Mouse (Mus musculus) left cerebral cortex, adult 8-10 months (tissue): ENCODE data around the gene Spats2. TPM values are rescaled to one million over a fixed set of nuclear protein-coding genes. Genes with fewer than 3 reads are reported as not detected.
"Not testable (repeated sequence)": the region's sequence is repeated elsewhere in the genome, so short reads cannot be mapped to it uniquely, and the experiment has no call there.

Source experiments
- DNase-seq, 2 experiments: peaks; one replicate each; pipeline ENCODE4 v3.0.0; 2022; ENCODE audit warnings: low spot score in 2 of 2
- total RNA-seq, 4 experiments: library from RNA; stranded (reverse); gene quantifications; 2 replicates each; pipeline ENCODE4 v1.2.4; 2022

Spats2 gene
- total RNA-seq, 4 experiments from 2014 or later, result 29.7 to 34.1 (median 33.2) TPM

DNA sequence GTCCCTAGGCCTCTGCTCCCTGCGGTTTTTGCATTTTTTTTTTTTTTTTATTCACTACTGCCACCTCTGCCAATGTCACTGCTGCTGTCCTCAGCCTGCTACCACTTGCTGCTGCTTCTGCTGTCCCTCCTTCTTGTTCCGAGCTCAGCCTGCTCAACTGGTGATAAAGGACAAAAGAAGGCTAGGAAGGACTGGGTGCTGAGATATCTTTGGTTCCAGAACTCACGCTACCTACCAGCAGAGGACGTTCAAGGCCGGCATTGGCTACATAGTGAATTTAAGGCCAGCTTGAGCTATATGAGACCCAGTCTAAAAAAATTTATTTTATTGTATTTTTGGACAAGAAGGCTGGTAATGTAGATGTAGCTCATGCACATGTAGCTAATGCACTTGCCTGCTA lies 12.7 kb downstream of the Spats2 start:
- no peak for DNase-seq

DNA sequence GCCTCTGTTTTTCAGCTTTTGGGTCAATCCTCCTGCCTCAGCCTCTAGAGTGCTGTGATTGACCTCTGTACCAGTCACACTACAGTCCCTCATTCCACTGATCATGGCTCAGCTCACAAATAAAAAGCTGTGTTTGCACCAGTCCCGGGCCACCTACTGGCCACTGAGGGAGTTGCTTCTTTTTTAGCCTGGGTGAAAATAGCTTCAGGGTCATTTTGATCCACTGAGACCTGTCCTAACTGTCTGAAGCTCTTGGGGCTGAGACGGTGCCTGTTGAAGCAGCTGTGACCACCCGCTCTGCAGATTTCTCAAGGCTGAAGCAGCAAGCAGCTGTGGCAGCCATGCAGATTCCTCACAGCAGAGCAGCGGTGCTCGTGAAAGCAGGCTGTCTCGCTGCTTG lies 14.0 kb downstream of the Spats2 start:
- no peak for DNase-seq

- DNase-seq, result no peak
These were observed 24.8 kb downstream of the Spats2 start for GRCm38 (mm10) chr15:99150516-99150915.

DNA sequence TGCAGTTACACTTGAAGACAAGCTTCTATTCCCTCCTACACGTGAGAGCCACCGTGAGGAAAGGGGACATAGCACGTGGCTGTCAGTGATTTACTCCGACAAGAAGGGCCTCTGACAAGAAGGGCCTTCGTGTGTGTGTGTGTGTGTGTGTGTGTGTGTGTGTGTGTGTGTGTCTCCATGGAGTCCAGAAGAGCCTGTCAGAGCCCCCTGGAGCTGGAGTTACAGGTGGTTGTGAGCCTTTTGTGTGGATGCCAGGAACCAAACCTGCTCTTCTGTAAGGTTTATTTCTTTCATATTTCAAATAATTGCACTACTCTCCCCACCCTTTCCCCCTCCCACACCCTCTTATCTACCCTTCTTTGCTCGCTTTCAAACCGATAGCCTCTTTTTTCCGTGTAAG lies 25.6 kb downstream of the Spats2 start:
- DNase-seq, result no peak

GRCm38 (mm10) chr15:99153466-99153865 lies 27.8 kb downstream of the Spats2 start:
- no peak for DNase-seq

DNA sequence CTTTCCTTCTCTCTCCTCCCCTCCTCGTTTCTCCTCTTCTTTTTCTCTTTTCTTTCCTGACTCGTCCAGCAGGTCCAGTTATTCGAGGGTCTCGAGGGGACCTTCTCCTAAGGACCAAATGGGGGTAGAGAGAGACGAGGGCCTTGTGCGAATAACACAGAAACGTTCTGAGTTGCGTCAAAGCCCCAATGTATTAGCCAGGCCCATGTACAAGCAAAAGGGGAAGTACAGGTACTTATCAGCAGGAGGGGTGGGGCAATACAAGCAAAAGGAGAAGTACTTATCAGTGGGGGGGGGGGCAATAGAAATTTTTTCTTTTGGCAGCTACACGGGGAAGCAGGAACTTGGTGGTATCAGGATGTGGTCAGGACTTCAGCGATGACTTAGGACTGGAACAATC lies 28.8 kb downstream of the Spats2 start:
- not testable (repeated sequence) for DNase-seq

GRCm38 (mm10) chr15:99163512-99164365 lies 38.0 kb downstream of the Spats2 start:
- no peak for DNase-seq

DNA sequence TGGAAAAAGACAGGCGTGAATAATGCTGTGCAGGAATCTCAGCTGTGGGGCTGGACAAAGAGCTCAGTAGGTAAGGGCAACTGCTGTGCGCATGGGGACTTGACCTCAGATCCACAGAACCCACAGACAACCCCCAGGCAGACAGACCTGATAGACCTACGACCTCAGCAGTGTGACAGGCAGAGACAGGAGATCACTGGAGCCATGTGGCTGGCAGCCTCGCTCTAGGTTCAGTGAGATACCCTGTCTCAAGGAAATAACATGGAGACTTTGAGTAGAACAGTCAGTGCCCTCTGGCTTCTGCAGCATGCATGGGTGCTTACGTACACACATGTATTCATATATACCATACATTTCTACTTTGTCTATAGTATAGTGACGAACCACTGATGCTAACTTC lies 46.4 kb downstream of the Spats2 start:
- no peak for DNase-seq

- DNase-seq, result no peak
These were observed 53.9 kb downstream of the Spats2 start for GRCm38 (mm10) chr15:99179639-99180038.

GRCm38 (mm10) chr15:99184217-99184914 lies 58.6 kb downstream of the Spats2 start:
- DNase-seq, result no peak

- no peak for DNase-seq
These were observed 68.6 kb downstream of the Spats2 start for GRCm38 (mm10) chr15:99194358-99194757.

DNA sequence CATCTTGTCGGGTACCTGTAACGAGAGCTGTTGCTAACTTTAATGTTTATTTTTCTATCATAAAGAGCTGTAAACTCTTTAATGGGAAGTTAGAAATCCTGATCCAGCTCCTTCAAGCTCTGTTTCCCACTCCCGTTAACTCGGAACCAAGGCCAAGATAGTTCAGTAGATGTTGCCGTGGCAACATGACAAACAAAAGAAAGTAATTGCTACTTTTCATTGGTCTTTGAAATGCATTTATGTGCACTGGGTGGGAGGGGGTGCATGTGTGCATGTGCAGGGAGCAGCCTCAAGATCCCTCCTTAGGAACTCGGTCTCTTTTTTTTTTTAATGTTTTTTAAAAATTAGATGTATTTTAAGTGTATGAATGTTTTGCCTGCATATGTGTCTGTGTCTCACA lies 69.3 kb downstream of the Spats2 start:
- DNase-seq, result no peak

DNA sequence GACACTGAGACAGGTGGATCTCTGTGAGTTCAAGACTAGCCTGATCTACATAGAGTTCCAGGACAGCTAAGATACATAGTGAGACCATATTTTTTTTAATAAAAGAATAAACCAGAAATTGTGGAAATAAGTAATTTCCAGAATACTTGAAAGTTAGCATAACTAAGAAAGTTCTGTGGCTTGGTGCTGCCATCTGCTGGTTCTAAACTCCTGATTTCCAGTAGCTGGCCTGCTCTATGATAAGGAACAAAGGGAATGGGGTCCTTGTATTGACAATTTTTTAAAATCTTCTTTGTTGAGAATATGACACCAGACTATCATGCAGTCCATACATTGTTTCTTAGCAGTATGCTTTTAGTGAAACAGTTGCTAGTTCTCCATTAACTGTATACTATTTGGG lies 73.0 kb downstream of the Spats2 start:
- DNase-seq, result no peak

DNA sequence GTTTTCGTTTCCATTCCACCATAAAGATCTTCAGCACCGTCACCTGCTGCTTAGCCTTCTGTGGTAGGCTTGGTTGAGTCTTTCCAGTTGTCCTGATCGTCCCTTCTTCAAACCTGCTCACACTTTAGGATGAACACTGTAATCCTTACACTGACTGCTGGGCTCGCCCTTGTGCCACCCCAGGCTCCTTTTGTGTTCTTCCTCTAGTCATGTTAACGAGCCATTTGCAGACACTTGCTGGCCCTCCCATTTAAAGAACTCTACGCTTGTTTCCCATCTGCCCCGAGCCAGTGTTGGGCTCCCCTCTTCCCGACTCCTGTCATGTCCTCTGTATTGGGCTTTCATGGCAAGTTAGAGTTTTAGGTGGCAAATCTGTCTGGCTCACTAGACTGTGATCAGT lies 80.2 kb downstream of the Spats2 start:
- DNase-seq, result no peak

- DNase-seq, result no peak
These were observed 87.5 kb downstream of the Spats2 start for GRCm38 (mm10) chr15:99213183-99213582.

DNA sequence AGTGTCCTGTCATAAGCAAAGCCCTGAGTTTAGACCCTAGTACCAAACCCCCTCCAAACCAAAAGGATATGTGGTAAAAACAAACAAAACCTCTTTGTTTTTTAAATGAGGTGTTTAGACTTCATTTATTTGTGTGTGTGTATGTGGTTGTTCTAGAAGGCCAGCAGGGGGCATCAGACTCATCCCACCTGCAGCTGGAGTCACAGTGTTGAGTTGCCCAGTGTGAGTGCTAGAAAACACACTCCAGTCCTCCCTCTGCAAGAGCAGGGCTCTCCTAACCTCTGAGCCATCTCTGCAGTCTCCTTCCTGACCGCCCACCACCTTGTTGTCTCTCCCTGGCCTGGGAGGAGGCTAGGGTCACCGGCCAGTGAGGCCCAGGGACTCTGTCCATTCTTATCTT lies 89.2 kb downstream of the Spats2 start:
- no peak for DNase-seq

- no peak for DNase-seq
These were observed 90.2 kb downstream of the Spats2 start for GRCm38 (mm10) chr15:99215741-99216463.

GRCm38 (mm10) chr15:99217630-99218029 lies 91.9 kb downstream of the Spats2 start:
- DNase-seq, result no peak

DNA sequence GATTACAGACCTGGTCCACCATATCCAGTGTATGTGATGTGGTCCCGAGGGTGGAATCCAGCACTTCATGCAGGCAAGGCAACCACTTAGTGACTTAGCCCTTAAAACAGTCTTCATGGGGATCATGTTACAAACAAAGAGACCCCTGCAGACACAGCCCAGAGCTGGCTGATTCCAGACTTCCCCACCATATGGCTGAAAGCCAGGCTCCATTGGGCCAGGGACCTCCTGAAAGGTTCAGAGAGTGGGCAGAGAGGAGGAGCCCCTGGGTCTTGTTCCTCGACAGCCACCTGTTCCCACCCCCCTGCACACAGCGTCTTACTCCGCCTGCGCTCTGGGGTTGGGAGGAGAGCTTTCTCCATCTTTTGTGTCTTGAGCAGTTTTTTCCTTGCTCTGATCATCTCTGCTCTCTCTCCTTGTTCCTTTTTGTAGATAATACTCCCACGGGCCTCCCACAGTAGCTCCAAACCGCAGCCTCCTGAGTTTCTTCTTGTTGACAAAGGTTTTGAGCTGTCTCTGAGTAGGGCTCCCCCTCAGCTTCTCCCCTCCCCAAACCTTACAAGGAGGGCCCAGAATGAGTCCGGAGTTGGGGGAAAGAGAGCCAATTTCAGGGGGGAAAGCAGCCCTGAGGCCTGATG lies 95.7 kb downstream of the Spats2 start:
- no peak for DNase-seq

- DNase-seq, result no peak
These were observed 97.3 kb downstream of the Spats2 start for GRCm38 (mm10) chr15:99222794-99223584.
